Mouse (Mus musculus): ENCODE measurements around the gene Idh3g.

Gene Idh3g

GRCm38 (mm10) chrX:73786364-73787224, at the start of gene Idh3g, which contains the start of gene Ssr4:
Gene Idh3g, minus strand, starts transcription at chrX:73786897.
Gene Ssr4, plus strand, starts transcription at chrX:73787028.
- peak; percentile 91 for DNase-seq

- DNase-seq = no peak
Measured at GRCm38 (mm10) chrX:73835731-73836130, 49.0 kb upstream of the Idh3g start.

- peak; percentile 79 for DNase-seq
Measured at GRCm38 (mm10) chrX:73824185-73825151, 37.8 kb upstream of the Idh3g start, which contains the start of gene Pdzd4. Gene Pdzd4, minus strand, starts transcription at chrX:73824969.

- no peak for DNase-seq
Measured at GRCm38 (mm10) chrX:73823747-73824146, 37.0 kb upstream of the Idh3g start.

GRCm38 (mm10) chrX:73816596-73817314, 30.1 kb upstream of the Idh3g start:
- DNase-seq = no peak

- DNase-seq = peak; percentile 56
Measured at GRCm38 (mm10) chrX:73815072-73815471, 28.4 kb upstream of the Idh3g start.

- no peak for DNase-seq
Measured at GRCm38 (mm10) chrX:73805814-73806213, 19.1 kb upstream of the Idh3g start.

- DNase-seq = peak; percentile 88
Measured at GRCm38 (mm10) chrX:73798502-73798901, 11.8 kb upstream of the Idh3g start.

GRCm38 (mm10) chrX:73797511-73797910, 10.8 kb upstream of the Idh3g start:
- no peak for DNase-seq

- no peak for DNase-seq
Measured at GRCm38 (mm10) chrX:73793505-73793904, 6.8 kb upstream of the Idh3g start.

- DNase-seq = no peak
Measured at GRCm38 (mm10) chrX:73793039-73793438, 6.3 kb upstream of the Idh3g start.

GRCm38 (mm10) chrX:73788501-73788900, 1.8 kb upstream of the Idh3g start:
- no peak for DNase-seq

GRCm38 (mm10) chrX:73787225-73787558, 495 bp upstream of the Idh3g start:
- DNase-seq = no peak

- DNase-seq = no peak
Measured at GRCm38 (mm10) chrX:73785666-73786065, 1.0 kb downstream of the Idh3g start.

- DNase-seq = no peak
Measured at GRCm38 (mm10) chrX:73782227-73782626, 4.5 kb downstream of the Idh3g start.

GRCm38 (mm10) chrX:73774802-73775483, 11.8 kb downstream of the Idh3g start:
- DNase-seq = no peak

GRCm38 (mm10) chrX:73774168-73774760, 12.4 kb downstream of the Idh3g start, which contains the start of gene Srpk3:
Gene Srpk3, plus strand, starts transcription at chrX:73774405.
- no peak for DNase-seq

GRCm38 (mm10) chrX:73767267-73767666, 19.4 kb downstream of the Idh3g start:
- peak; percentile 77 for DNase-seq

- no peak for DNase-seq
Measured at GRCm38 (mm10) chrX:73765311-73765710, 21.4 kb downstream of the Idh3g start.

GRCm38 (mm10) chrX:73758611-73759290, 27.9 kb downstream of the Idh3g start:
- no peak for DNase-seq
